Mouse (Mus musculus) neutrophil, adult 65 days (primary cell): ENCODE measurements around the gene Cyp4f16. TPM values are rescaled to one million over a fixed set of nuclear protein-coding genes. Genes with fewer than 3 reads are reported as not detected.

ENCODE experiments used
- total RNA-seq: library from RNA; stranded (reverse); gene quantifications from 2 replicates; pipeline ENCODE4 v1.2.4, GENCODE M21; 2023

Gene Cyp4f16
- total RNA-seq = 10.0 and 12.3 TPM in 2 replicates

DNA sequence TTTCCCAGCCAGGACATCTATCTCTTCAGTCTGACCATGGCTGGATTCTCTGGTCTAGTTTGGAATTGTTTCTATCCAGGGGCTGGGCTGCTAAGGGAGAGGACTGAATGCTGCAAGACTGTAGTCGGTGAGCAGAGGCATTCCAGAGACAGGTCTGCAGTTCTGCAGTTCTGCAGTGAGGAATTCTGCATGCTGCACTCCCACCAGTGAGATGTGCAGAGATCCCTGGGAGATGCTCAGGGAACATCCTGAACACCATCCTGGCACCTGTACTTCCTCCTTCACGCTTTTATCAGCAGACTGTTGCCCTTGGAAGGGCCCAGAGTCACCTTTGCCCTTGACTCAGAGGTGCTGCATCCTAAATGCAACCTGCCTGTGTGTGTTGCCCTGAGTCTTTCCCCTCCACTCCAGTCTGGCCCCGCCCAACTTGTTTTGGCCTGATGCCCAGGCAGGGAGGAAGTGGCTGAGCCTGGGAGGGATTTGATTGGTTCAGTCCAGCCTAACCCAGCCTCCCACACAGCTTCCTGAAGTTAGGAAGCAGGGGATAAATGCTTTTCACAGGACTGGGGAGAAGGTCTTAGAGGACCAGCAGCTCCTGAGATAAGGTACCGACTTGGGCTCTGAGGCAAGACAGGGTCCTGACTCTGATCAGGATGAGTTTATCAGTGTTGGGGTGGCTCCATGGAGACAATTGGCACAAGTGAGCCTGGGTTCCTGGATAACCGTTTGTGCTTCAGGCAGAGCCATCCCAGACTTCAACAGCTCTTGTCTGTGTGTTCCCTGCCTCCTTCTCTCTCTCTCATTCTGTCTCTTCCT is at the start of gene Cyp4f16:
Gene Cyp4f16, plus strand, starts transcription at position 508 of the 816 bp plus-strand sequence.

GRCm38 (mm10) chr17:32505851-32506728 is 30.3 kb upstream of the Cyp4f16 start, which contains the start of gene Cyp4f17:
Gene Cyp4f17 (plus strand): TSS chr17:32506050.

Other genes starting within 250 kb of the Cyp4f16 start
- 77.8 and 97.5 TPM in 2 replicates for gene Akap8, start 215.3 kb upstream of the Cyp4f16 start, total RNA-seq
- 28.9 and 40.3 TPM in 2 replicates for gene Akap8l, start 186.0 kb upstream of the Cyp4f16 start, total RNA-seq
- gene Wiz, start 147.1 kb upstream of the Cyp4f16 start, total RNA-seq = 13.4 and 16.6 TPM in 2 replicates
- 42.4 and 48.5 TPM in 2 replicates for gene Rasal3, start 133.0 kb upstream of the Cyp4f16 start, total RNA-seq
- 0.18 and 0.69 TPM in 2 replicates for gene Pglyrp2, start 112.4 kb upstream of the Cyp4f16 start, total RNA-seq
- not detected in 2 replicates for gene Cyp4f39, start 83.8 kb upstream of the Cyp4f16 start, total RNA-seq
- 0.25 and 0.29 TPM in 2 replicates for gene Cyp4f17, start 30.5 kb upstream of the Cyp4f16 start, total RNA-seq
- 0.20 and 0.51 TPM in 2 replicates for gene Cyp4f37, start 84.8 kb downstream of the Cyp4f16 start, total RNA-seq
- not detected in 2 replicates for gene Cyp4f40, start 122.3 kb downstream of the Cyp4f16 start, total RNA-seq
- gene Cyp4f15, start 149.1 kb downstream of the Cyp4f16 start, total RNA-seq = not detected in 2 replicates